Mouse (Mus musculus): ENCODE data around the gene Rab31.

DNA sequence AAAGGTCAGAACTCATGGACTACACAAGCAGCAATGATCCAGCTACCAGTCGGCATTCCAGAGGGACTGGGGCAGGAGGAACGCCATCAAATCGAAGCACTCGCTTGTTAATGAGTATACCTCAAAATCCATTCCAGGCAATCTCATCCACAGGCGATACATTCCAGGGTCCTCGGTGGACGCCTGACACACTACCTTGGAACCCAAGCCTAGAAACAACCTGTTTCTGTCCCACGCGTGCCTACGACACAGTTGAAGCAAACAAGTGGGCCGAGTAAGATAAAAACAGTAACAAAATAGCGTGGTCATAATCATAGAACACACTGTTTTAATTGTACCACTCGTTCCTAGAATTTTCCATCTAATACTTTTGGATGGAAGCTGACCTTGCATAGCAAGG is 75.6 kb downstream of the Rab31 start:
- TF ChIP-seq CTCF (conservative IDR thresholded peaks at IDR 0.05; ENCODE audit: insufficient read depth, insufficient read length, low read depth, low read length) (no peak), POLR2A (IDR thresholded peaks at IDR 0.05; ENCODE audit: low read depth, low read length) (no peak)
